Mouse (Mus musculus) liver, postnatal 0 days (tissue): ENCODE measurements around the gene Tmem189. TPM values are rescaled to one million over a fixed set of nuclear protein-coding genes. Genes with fewer than 3 reads are reported as not detected.

Experiments used
- ATAC-seq: fragments of 200-750 bp; cut with Nextera tagmentation; 2 replicates; pipeline ENCODE4 v1.8.0; 2017; ENCODE audit warnings: mild to moderate bottlenecking, moderate library complexity
- DNase-seq: peaks from one replicate; pipeline ENCODE4 v3.0.0-alpha.2; 2016
- H3K27ac ChIP-seq: fragments of 300-500 bp; sonication (generic); 2 replicates; pipeline ENCODE4 v1.5.1; 2014; ENCODE audit warnings: antibody characterized with exemption, moderate library complexity, mild to moderate bottlenecking, low read depth
- H3K27me3 ChIP-seq: fragments of 300-500 bp; sonication (generic); 2 replicates; pipeline ENCODE4 v1.6.1; 2014; ENCODE audit warnings: low read length, control low read depth, mixed read lengths; ENCODE audit not compliant: insufficient read depth
- H3K36me3 ChIP-seq: fragments of 300-500 bp; sonication (generic); replicated peaks from 2 replicates; pipeline ENCODE4 v1.6.1; 2014; ENCODE audit warnings: mild to moderate bottlenecking, control low read depth, low read length, moderate library complexity, mixed read lengths; ENCODE audit not compliant: insufficient read depth
- H3K4me1 ChIP-seq: fragments of 300-500 bp; sonication (generic); 2 replicates; pipeline ENCODE4 v1.6.1; 2014; ENCODE audit warnings: antibody characterized with exemption, mild to moderate bottlenecking, control low read depth; ENCODE audit not compliant: insufficient read depth
- H3K4me2 ChIP-seq: fragments of 300-500 bp; sonication (generic); 2 replicates; pipeline ENCODE4 v1.6.1; 2014; ENCODE audit warnings: low read depth, mild to moderate bottlenecking, low read length, moderate library complexity, mixed read lengths
- H3K4me3 ChIP-seq: fragments of 300-500 bp; sonication (generic); 2 replicates; pipeline ENCODE4 v1.5.1; 2014; ENCODE audit warnings: low read depth, low read length
- H3K9ac ChIP-seq: fragments of 300-500 bp; sonication (generic); replicated peaks from 2 replicates; pipeline ENCODE4 v1.6.1; 2014; ENCODE audit warnings: mild to moderate bottlenecking, moderate library complexity
- H3K9me3 ChIP-seq: fragments of 300-500 bp; sonication (generic); 2 replicates; pipeline ENCODE4 v1.6.1; 2016; ENCODE audit warnings: mild to moderate bottlenecking, control low read depth, low read length, mixed read lengths
- CTCF ChIP-seq: sonication (generic); IDR thresholded peaks from 2 replicates; pipeline ENCODE4 v1.5.1; 2016; ENCODE audit warnings: antibody characterized with exemption, low read depth
- EP300 ChIP-seq: IDR thresholded peaks from 2 replicates; pipeline ENCODE4 v1.6.1; 2016; ENCODE audit warnings: antibody characterized with exemption, low read depth, mild to moderate bottlenecking
- WGBS: fragments of 180-500 bp; shearing (Covaris S2); extraction: QIAGEN DNeasy Blood & Tissue Kit; methylation state at CpG from one replicate; pipeline ENCODE4 v1.1.7; 2014; ENCODE audit not compliant: insufficient replicate concordance; 5-methylcytosine and 5-hydroxymethylcytosine counted together
- polyA plus RNA-seq: library from polyadenylated mRNA; unstranded; fragments of >200 nt; fragmentation: Nextera tagmentation; extraction: Ambion mirVana; gene quantifications from 2 replicates; pipeline ENCODE4 v1.2.1, GENCODE M21; 2015

The Tmem189 gene
- polyA plus RNA-seq, 1 experiment from 2014 or later, result 10.1 TPM

DNA sequence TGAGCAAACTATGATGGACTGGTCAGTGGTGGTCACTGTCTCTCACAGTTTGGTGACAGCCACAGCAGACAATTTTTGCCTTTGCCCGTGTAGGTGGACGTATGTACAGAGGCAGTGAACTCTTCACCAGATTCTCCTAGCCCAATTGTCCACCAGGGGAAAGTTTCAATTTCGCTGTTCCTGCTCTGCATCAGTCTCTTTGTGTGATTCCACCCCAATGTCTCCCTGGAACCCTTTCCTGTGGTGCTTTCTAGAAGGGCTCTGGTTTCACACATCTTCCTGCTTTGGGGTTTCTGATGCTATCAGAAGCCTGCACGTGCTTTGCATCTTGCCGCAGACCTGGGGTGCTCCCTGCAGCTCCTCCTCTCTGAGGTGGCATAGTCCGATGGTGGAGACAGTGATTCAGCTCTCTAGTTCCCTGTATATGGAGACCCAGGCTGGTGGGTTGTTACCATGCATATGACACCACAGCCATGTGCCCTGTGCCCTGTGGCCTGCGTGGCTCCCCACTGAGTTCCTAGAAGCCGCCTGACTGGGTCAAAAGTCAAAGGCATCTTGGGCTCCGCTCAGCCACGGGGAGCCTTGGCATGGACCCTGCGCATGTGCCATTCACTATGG lies 34.1 kb upstream of the Tmem189 start:
- no peak overlapping the region for H3K4me2 ChIP-seq
- TF ChIP-seq EP300 (no peak), CTCF (no peak)
- DNase-seq (no peak), ATAC-seq (no peak)
- no peak overlapping the region for H3K9ac ChIP-seq
- peaks cover 17% of the 10 kb centered on the region for H3K4me1 ChIP-seq
- no peak overlapping the region for H3K27ac ChIP-seq
- no peak overlapping the region for H3K4me3 ChIP-seq
- H3K36me3 ChIP-seq, result no peaks in the 10 kb centered on the region
- H3K9me3 ChIP-seq, result no peaks in the 10 kb centered on the region
- WGBS, result 55% methylated on average over 11 of the region's 11 CpGs
- no peaks in the 10 kb centered on the region for H3K27me3 ChIP-seq

- H3K36me3 ChIP-seq, result no peaks in the 10 kb centered on the region
- 75% methylated on average over 6 of the region's 6 CpGs for WGBS
- TF ChIP-seq EP300, result no peak
- TF ChIP-seq CTCF, result no peak
- H3K4me3 ChIP-seq, result no peak overlapping the region
- peaks cover 17% of the 10 kb centered on the region for H3K4me1 ChIP-seq
- no peaks in the 10 kb centered on the region for H3K27me3 ChIP-seq
- no peaks in the 10 kb centered on the region for H3K9me3 ChIP-seq
- H3K4me2 ChIP-seq, result no peak overlapping the region
- DNase-seq, result no peak
- H3K9ac ChIP-seq, result no peak overlapping the region
- H3K27ac ChIP-seq, result no peak overlapping the region
- ATAC-seq, result no peak
Measured at GRCm38 (mm10) chr2:167722538-167722937, 32.9 kb upstream of the Tmem189 start.

- Histone ChIP-seq H3K27ac (no peak overlapping the region), H3K9ac (no peak overlapping the region), H3K36me3 (no peaks in the 10 kb centered on the region), H3K4me2 (no peak overlapping the region), H3K9me3 (no peaks in the 10 kb centered on the region), H3K27me3 (no peaks in the 10 kb centered on the region), H3K4me3 (no peak overlapping the region), H3K4me1 (peaks cover 17% of the 10 kb centered on the region)
- DNase-seq, result no peak
- ATAC-seq, result no peak
- no peak for TF ChIP-seq EP300
- TF ChIP-seq CTCF, result no peak
- WGBS, result 72% methylated on average over 11 of the region's 11 CpGs
Measured at GRCm38 (mm10) chr2:167721159-167721882, 31.7 kb upstream of the Tmem189 start.

- H3K4me3 ChIP-seq, result no peak overlapping the region
- H3K4me2 ChIP-seq, result no peak overlapping the region
- no peak for DNase-seq
- TF ChIP-seq CTCF, result no peak
- TF ChIP-seq EP300, result peak; percentile 32; the same call in 1 of the 2 replicates
- H3K27me3 ChIP-seq, result no peaks in the 10 kb centered on the region
- WGBS, result 68% methylated on average over 4 of the region's 4 CpGs
- no peaks in the 10 kb centered on the region for H3K36me3 ChIP-seq
- peak; percentile 73 for ATAC-seq
- H3K4me1 ChIP-seq, result peaks cover 24% of the 10 kb centered on the region
- H3K9ac ChIP-seq, result no peak overlapping the region
- H3K9me3 ChIP-seq, result no peaks in the 10 kb centered on the region
- H3K27ac ChIP-seq, result no peak overlapping the region
Measured at GRCm38 (mm10) chr2:167719520-167719919, 29.9 kb upstream of the Tmem189 start.

- Histone ChIP-seq H3K4me2 (no peak overlapping the region), H3K4me3 (no peak overlapping the region), H3K9me3 (no peaks in the 10 kb centered on the region), H3K9ac (no peak overlapping the region), H3K4me1 (peaks cover 28% of the 10 kb centered on the region), H3K27ac (no peak overlapping the region), H3K27me3 (no peaks in the 10 kb centered on the region), H3K36me3 (no peaks in the 10 kb centered on the region)
- TF ChIP-seq CTCF (no peak), EP300 (no peak)
- ATAC-seq, result no peak
- 18% methylated on average over 1 of the region's 1 CpGs for WGBS
- DNase-seq, result no peak
Measured at GRCm38 (mm10) chr2:167717208-167717607, 27.6 kb upstream of the Tmem189 start.

- DNase-seq, result no peak
- 46% methylated on average over 6 of the region's 6 CpGs for WGBS
- H3K27me3 ChIP-seq, result no peaks in the 10 kb centered on the region
- no peak overlapping the region for H3K27ac ChIP-seq
- H3K9me3 ChIP-seq, result no peaks in the 10 kb centered on the region
- H3K4me1 ChIP-seq, result peaks cover 36% of the 10 kb centered on the region
- no peaks in the 10 kb centered on the region for H3K36me3 ChIP-seq
- no peak overlapping the region for H3K4me2 ChIP-seq
- TF ChIP-seq EP300 (no peak), CTCF (no peak)
- ATAC-seq, result no peak
- no peak overlapping the region for H3K4me3 ChIP-seq
- 0 out of 2 replicates have a peak overlapping the region, but pooled peaks have one; percentile 5 for H3K9ac ChIP-seq
Measured at GRCm38 (mm10) chr2:167715008-167715407, 25.4 kb upstream of the Tmem189 start.
